Mouse (Mus musculus) ES-E14 (cell line): ENCODE results near the gene Nipal3. TPM values are rescaled to one million over a fixed set of nuclear protein-coding genes. Genes with fewer than 3 reads are reported as not detected.

Experiments used
- DNase-seq: peaks from one replicate; pipeline ENCODE4 v3.0.0-alpha.2; 2013; ENCODE audit warnings: low read depth, low spot score
- H3K27ac ChIP-seq: 2 replicates; pipeline ENCODE4 v1.5.1; 2012; ENCODE audit warnings: low read depth, mild to moderate bottlenecking, low read length, moderate library complexity, mixed read lengths; ENCODE audit not compliant: poor library complexity, insufficient read depth, severe bottlenecking
- H3K36me3 ChIP-seq: 2 replicates; pipeline ENCODE4 v1.6.1; 2012; ENCODE audit warnings: mild to moderate bottlenecking, low read length, moderate library complexity, mixed read lengths; ENCODE audit not compliant: control insufficient read depth, poor library complexity, insufficient read depth, severe bottlenecking
- H3K4me1 ChIP-seq, 2 experiments: fragments of 150-350 bp in 1 of 2; sonication (generic) in 1 of 2; 2 replicates each; pipeline ENCODE4 v1.6.1; 2012; ENCODE audit warnings: low read length in 2 of 2, mild to moderate bottlenecking in 1 of 2, mixed read lengths in 1 of 2; ENCODE audit not compliant: control insufficient read depth in 2 of 2, insufficient read depth in 2 of 2, poor library complexity in 1 of 2
- H3K4me3 ChIP-seq, 2 experiments: fragments of 150-350 bp in 1 of 2; sonication (generic) in 1 of 2; 2 replicates each; pipeline ENCODE4 v1.5.1; 2012; ENCODE audit warnings: low read length in 2 of 2, low read depth in 1 of 2, mild to moderate bottlenecking in 1 of 2, mixed read lengths in 1 of 2; ENCODE audit not compliant: insufficient read depth in 1 of 2, poor library complexity in 1 of 2, severe bottlenecking in 1 of 2
- H3K9ac ChIP-seq: 2 replicates; pipeline ENCODE4 v1.6.1; 2012; ENCODE audit warnings: low read depth, mild to moderate bottlenecking, low read length, mixed read lengths; ENCODE audit not compliant: poor library complexity, insufficient read depth, severe bottlenecking
- H3K9me3 ChIP-seq: fragments of 150-350 bp; sonication (generic); 2 replicates; pipeline ENCODE4 v1.6.1; 2012; ENCODE audit warnings: low read depth, mild to moderate bottlenecking, low read length; ENCODE audit not compliant: control insufficient read depth, insufficient read depth
- CHD2 ChIP-seq: IDR thresholded peaks from 2 replicates; pipeline ENCODE4 v1.6.1; 2014; ENCODE audit warnings: mild to moderate bottlenecking, low read depth, low read length, inconsistent platforms
- HCFC1 ChIP-seq: IDR thresholded peaks from 2 replicates; pipeline ENCODE4 v1.6.1; 2012; ENCODE audit warnings: low read length, inconsistent platforms, borderline replicate concordance; ENCODE audit not compliant: insufficient read depth
- MAFK ChIP-seq: IDR thresholded peaks from 2 replicates; pipeline ENCODE4 v1.6.1; 2014; ENCODE audit warnings: mild to moderate bottlenecking, low read depth, low read length, inconsistent platforms; ENCODE audit not compliant: insufficient read depth
- ZC3H11A ChIP-seq: IDR thresholded peaks from 2 replicates; pipeline ENCODE4 v1.6.1; 2012; ENCODE audit warnings: low read depth, mild to moderate bottlenecking, inconsistent platforms, low read length, borderline replicate concordance
- ZNF384 ChIP-seq: IDR thresholded peaks from 2 replicates; pipeline ENCODE4 v1.6.1; 2012; ENCODE audit warnings: low read depth, low read length, inconsistent platforms
- in situ Hi-C, 2 experiments: fragments of 600-800 bp; cut with MboI; formaldehyde crosslinking; loops; one replicate each; pipeline ENCODE4 v1.15.1; 2025; ENCODE audit warnings: low sequenced_read_pairs in 2 of 2, inconsistent platforms in 1 of 2; ENCODE audit not compliant: unreplicated experiment in 2 of 2
- total RNA-seq: library from RNA; depleted of rRNA; stranded (reverse); fragments of 300-350 nt; gene quantifications from 2 replicates; pipeline ENCODE4 v1.2.3, GENCODE M21; 2012

Nipal3 gene
- total RNA-seq, 1 experiment: 15.3 TPM

GRCm38 (mm10) chr4:135420416-135420815 is 74.4 kb downstream of the Nipal3 start:
- no peaks in the 10 kb centered on the region for H3K9me3 ChIP-seq
- peak overlapping the region; percentile 63 to 78 for H3K4me3 ChIP-seq
- TF ChIP-seq ZC3H11A: no peak
- no peak for TF ChIP-seq HCFC1
- TF ChIP-seq MAFK: no peak
- no peak for TF ChIP-seq ZNF384
- no peak for TF ChIP-seq CHD2
- peak overlapping the region; percentile 70; the same call in 1 of the 2 replicates for H3K27ac ChIP-seq
- H3K4me1 ChIP-seq: peaks cover 0 to 8% of the 10 kb centered on the region in 2 experiments; a peak in 1 of 4 replicates
- in situ Hi-C loops: no loop called here
- DNase-seq: no peak
- peak overlapping the region; percentile 88 for H3K9ac ChIP-seq
- peaks cover 31% of the 10 kb centered on the region for H3K36me3 ChIP-seq

DNA sequence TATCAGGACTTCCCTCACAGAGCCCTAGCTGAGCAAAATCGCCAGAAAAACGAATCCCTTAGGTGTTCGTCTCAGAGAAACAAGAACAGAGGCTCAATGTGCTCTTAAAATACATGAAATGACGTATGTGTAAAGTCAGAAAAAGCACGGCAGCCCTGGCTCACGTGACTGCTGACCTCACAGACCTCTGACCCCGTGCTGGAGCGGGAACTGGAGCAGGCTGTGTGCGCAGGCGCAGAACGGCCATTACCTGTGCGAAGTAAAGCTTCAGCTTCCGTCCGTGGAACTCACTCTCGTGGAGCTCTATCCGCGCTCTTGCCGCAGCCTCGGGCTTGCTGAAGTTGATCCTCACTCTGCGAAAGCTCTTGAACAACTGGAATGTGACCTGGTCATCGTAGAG is 74.8 kb downstream of the Nipal3 start:
- H3K9me3 ChIP-seq: no peaks in the 10 kb centered on the region
- H3K4me1 ChIP-seq: peaks cover 0 to 8% of the 10 kb centered on the region in 2 experiments; a peak in 1 of 4 replicates
- peak overlapping the region; percentile 63 to 78 for H3K4me3 ChIP-seq
- H3K36me3 ChIP-seq: peaks cover 29% of the 10 kb centered on the region
- peak overlapping the region; percentile 88 for H3K9ac ChIP-seq
- in situ Hi-C loops: no loop called here
- TF ChIP-seq HCFC1: no peak
- no peak for TF ChIP-seq MAFK
- TF ChIP-seq ZNF384: no peak
- no peak for TF ChIP-seq ZC3H11A
- no peak for TF ChIP-seq CHD2
- peak; percentile 80 for DNase-seq
- H3K27ac ChIP-seq: peak overlapping the region; percentile 70; the same call in 1 of the 2 replicates

- no peak for TF ChIP-seq HCFC1
- TF ChIP-seq CHD2: no peak
- TF ChIP-seq ZNF384: 0 out of 2 replicates have a peak, but pooled peaks have one; percentile 44
- TF ChIP-seq MAFK: no peak
- no peak for TF ChIP-seq ZC3H11A
- in situ Hi-C loops: no loop called here
- Histone ChIP-seq H3K4me3 (no peak overlapping the region), H3K9ac (peak overlapping the region; percentile 59; the same call in 1 of the 2 replicates), H3K9me3 (no peaks in the 10 kb centered on the region), H3K36me3 (peaks cover 20% of the 10 kb centered on the region; the same call in 1 of the 2 replicates), H3K27ac (no peak overlapping the region), H3K4me1 (peaks cover 0 to 13% of the 10 kb centered on the region in 2 experiments; a peak in 3 of 4 replicates)
- no peak for DNase-seq
Observed at GRCm38 (mm10) chr4:135416367-135416766, 78.5 kb downstream of the Nipal3 start.

- no peak for DNase-seq
- in situ Hi-C loops: no loop called here
- no peaks in the 10 kb centered on the region for H3K9me3 ChIP-seq
- peaks cover 0 to 11% of the 10 kb centered on the region in 2 experiments; a peak in 3 of 4 replicates for H3K4me1 ChIP-seq
- no peak overlapping the region for H3K4me3 ChIP-seq
- H3K36me3 ChIP-seq: peaks cover 15% of the 10 kb centered on the region; the same call in 1 of the 2 replicates
- no peak for TF ChIP-seq ZC3H11A
- TF ChIP-seq CHD2: no peak
- TF ChIP-seq MAFK: no peak
- no peak for TF ChIP-seq HCFC1
- TF ChIP-seq ZNF384: no peak
- H3K27ac ChIP-seq: no peak overlapping the region
- no peak overlapping the region for H3K9ac ChIP-seq
Observed at GRCm38 (mm10) chr4:135413491-135413890, 81.3 kb downstream of the Nipal3 start.
